Mouse (Mus musculus) bone marrow macrophage, adult 2 months (primary cell): ENCODE data around the gene Naga. TPM values are rescaled to one million over a fixed set of nuclear protein-coding genes. Genes with fewer than 3 reads are reported as not detected.

Experiments used
- H3K27ac ChIP-seq: 2 replicates; pipeline ENCODE4 v1.5.1; 2012; ENCODE audit warnings: low read depth, low read length; ENCODE audit not compliant: insufficient read depth
- H3K4me1 ChIP-seq: 2 replicates; pipeline ENCODE4 v1.6.1; 2012; ENCODE audit warnings: low read length; ENCODE audit not compliant: control insufficient read depth, insufficient read depth
- H3K4me3 ChIP-seq: 2 replicates; pipeline ENCODE4 v1.5.1; 2012; ENCODE audit warnings: mild to moderate bottlenecking, low read length, moderate library complexity; ENCODE audit not compliant: insufficient read depth
- CTCF ChIP-seq: IDR thresholded peaks from 2 replicates; pipeline ENCODE4 v1.5.1; 2012; ENCODE audit warnings: low read depth, mild to moderate bottlenecking, low read length, moderate library complexity
- POLR2A ChIP-seq: IDR thresholded peaks from 2 replicates; pipeline ENCODE4 v1.6.1; 2012; ENCODE audit warnings: mild to moderate bottlenecking, low read depth, low read length, borderline replicate concordance
- polyA plus RNA-seq: library from polyadenylated mRNA; stranded (reverse); fragments of >200 nt; gene quantifications from 2 replicates; pipeline ENCODE4 v1.2.4, GENCODE M21; 2012; ENCODE audit not compliant: missing spikeins, insufficient read depth, insufficient read length

Gene Naga
- polyA plus RNA-seq, 1 experiment: 168 TPM

DNA sequence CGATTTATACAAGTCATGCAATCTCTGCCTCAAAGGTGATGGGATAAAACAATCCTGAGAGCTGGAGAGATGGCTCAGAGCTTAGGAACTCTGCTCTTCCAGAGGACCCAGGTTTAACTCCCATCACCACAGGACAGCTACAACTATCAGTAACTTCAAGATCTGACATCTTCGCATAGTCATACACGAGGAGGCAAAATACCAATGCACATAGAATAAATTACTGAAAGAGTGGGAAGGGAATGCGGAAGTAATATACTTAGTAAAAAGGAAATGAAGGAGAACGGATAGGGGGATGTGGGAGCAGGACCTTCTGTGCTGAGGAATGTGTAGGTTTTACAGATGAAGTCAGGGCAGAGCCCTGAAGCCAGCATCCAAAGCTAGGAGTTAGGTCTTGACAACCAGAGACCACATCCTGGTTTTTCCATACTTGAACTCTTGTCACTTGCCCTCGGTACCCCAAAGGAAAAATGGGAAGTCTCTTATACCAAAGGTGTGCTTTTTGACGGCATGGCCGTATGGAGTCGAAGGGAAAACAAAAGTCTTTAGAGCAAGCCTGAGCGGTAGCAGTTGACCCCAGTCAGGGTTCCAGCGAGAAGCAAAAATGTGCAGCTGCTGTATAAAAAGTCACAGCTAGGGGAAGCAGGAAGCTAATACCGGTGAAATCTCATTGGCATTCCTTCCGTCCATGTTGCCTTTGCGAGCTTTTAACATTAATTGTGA lies 8.0 kb upstream of the Naga start:
- TF ChIP-seq CTCF (no peak), POLR2A (no peak)
- peak overlapping the region; percentile 79 for H3K4me3 ChIP-seq
- H3K27ac ChIP-seq: peak overlapping the region; percentile 75
- peaks cover 29% of the 10 kb centered on the region for H3K4me1 ChIP-seq

DNA sequence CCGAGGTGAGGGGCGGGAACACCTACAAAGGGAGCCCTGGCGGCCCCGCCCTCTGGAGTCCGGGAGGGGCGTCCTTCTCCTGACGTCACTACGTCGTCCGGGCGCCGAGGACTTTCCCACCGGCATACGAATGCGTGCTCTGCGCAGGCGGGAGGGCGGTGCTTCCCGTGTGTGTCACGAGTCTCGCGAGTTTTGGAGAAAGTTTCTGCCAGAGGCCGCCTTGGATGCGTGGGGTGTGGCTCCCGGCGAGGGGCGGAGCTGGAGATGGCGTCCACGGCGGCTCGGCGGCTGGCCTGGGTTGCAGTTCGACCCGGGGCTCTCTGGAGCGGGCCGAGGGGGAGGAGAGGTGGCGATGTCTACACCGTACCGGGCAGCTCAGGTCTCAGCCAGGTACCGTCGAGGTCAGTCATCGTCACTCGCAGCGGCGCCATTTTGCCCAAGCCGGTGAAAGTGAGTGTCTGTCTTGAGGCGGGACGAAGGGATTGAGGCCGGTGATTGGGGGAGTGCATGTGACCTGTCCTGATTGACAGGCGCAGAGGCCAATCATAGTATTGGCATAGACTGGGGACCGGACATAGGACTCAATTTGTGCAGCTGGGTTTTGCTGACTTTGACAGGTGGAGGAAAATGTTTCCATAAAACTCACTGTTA lies 7.2 kb upstream of the Naga start:
- Histone ChIP-seq H3K4me3 (peak overlapping the region; percentile 79), H3K27ac (peak overlapping the region; percentile 75), H3K4me1 (peaks cover 25% of the 10 kb centered on the region)
- TF ChIP-seq CTCF (no peak), POLR2A (no peak)

DNA sequence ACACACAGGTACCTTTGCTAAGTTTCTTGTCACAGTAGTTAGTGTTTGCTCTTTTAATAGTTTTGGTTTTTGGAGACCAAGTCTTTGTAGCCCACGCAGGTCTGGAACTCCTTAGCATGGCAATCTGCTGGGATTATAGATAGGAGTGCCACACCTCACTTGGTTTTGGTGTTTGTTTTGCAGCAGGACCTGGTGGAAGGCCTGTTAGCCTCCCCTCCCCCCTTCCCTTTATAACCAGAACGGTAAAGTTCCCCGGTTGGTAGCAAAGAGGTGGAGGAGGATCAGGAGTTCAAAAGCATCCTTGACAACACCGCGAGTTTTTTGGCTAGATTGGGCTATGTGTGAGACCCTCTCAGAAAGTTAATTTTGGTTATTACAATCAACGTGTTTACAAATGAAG lies 6.2 kb upstream of the Naga start:
- Histone ChIP-seq H3K4me3 (no peak overlapping the region), H3K4me1 (peaks cover 25% of the 10 kb centered on the region), H3K27ac (no peak overlapping the region)
- TF ChIP-seq POLR2A (no peak), CTCF (no peak)

DNA sequence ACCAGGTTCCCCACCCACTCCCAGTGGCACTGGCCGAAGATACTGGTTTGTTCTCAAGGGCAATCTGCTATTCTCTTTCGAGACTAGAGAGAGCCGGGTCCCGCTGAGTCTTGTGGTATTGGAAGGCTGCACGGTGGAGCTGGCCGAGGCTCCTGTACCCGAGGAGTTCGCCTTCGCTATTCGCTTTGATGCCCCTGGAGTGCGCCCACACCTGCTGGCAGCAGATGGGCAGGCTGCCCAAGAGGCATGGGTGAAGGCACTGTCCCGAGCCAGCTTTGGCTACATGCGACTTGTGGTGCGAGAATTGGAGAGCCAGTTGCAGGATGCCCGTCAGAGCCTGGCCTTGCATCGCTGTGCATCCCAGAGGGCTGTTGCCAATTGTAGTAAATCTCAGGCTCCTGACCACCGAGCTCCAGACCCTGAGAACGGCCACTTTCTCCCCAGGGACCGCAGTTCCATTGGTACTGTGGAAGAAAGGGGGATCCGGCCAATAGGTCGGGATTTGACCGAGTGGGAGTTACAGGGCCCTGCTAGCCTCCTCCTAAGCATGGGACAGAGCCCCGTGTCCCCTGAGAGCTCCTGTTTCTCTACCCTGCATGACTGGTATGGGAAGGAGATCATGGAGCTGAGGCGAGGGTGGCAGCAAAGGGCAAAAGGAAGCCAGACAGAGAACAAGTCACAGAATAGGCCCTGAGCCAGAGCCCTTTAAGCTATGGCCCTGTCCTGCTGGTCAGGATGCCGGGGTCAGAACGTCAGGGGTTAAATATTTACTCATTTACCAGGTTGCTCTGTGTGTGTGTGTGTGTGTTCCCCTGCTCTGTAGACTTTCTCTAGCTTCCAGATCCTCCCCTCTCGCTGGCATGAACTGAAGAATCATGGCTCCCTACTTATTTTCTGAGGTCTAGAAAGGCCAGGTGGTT lies 4.9 kb upstream of the Naga start:
- no peak overlapping the region for H3K27ac ChIP-seq
- peaks cover 19% of the 10 kb centered on the region for H3K4me1 ChIP-seq

DNA sequence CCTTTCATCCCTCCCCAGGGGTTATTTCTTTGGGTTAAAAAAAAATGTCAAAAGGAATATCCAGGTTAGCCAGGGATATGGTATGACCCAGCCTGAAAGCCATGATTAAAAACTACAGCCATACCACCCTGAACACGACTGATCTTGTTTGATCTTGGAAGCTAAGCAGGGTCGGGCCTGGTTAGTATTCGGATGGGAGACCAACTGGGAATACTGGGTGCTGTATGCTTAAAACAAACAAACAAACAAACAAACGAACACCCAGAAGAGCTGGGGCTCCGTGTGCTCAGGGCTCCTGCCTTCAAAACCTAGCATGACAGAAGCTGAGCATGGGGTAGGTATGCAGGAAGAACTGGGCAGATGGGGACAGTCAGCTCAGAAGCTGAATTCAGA lies 3.8 kb upstream of the Naga start:
- TF ChIP-seq CTCF (no peak), POLR2A (no peak)
- Histone ChIP-seq H3K4me1 (peaks cover 12% of the 10 kb centered on the region), H3K4me3 (no peak overlapping the region), H3K27ac (no peak overlapping the region)

More for the DNA sequence above, 4.9 kb upstream of the Naga start:
- TF ChIP-seq CTCF: no peak
- H3K4me3 ChIP-seq: no peak overlapping the region

DNA sequence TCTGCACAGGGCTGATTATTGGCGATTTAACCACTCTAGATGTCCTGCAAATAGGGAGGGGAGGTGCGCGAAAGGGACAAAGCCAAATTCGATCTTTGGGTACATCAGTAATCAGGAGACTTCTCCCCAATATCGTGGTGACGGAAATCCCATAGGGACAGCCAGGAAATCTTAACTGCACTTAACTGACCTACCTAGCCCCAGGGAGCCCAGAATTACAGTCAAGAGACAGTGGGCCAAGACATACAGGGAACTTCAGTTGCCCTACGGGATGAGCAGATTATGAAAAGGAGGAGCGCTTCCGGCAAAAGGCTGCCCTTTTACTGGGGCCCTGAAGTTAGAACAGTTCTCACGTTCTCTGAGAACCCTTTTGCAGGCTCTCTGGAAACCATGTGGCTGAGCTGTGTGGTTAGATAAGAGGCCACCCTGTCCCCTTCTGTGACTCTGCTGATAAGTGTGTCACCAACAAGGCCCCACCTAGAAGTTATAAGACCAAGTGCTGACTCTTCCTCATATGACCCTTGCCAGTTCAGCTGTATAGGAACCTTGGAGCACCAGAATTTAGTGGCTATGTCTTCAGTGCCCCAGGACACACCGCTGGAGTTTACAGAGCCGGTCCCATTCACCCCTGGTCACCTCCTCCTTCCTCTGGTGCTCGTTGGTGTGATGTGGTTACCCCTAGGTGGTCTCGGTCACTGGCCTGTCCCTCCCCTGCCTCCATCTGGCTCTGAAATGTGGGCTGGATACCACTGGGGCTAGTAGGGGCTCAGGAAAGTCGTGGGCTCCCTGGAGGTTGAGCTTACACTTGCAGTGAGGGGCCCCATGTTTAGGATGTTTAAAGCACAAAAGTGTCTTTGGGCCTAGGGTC lies 3.2 kb upstream of the Naga start:
- TF ChIP-seq POLR2A (no peak), CTCF (no peak)
- Histone ChIP-seq H3K27ac (no peak overlapping the region), H3K4me1 (peaks cover 11% of the 10 kb centered on the region), H3K4me3 (no peak overlapping the region)

DNA sequence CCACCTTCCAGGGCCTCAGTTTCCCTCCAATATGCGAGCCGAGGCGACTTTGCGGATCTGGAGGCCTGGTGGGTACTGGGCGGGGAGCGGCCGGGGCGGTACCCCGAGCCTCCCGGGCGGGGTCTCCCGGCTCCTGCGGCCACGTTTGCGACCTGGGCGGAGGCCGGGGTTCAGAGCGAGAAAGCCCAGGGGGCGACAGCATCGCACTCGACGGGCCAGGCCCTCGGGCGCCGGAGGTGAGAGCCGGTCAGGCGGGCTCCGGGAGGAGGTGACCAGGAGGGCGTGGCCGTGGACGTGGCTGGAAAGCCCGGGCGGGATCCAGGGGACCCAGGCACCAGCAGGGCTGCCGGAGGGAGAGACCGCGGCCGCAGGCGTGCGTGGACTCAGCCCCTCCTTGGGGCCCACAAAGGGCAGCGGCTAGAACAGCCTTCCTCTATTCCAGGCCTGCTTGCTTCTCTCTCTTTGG lies 2.3 kb upstream of the Naga start:
- TF ChIP-seq POLR2A: no peak
- Histone ChIP-seq H3K27ac (no peak overlapping the region), H3K4me3 (no peak overlapping the region), H3K4me1 (peaks cover 11% of the 10 kb centered on the region)

DNA sequence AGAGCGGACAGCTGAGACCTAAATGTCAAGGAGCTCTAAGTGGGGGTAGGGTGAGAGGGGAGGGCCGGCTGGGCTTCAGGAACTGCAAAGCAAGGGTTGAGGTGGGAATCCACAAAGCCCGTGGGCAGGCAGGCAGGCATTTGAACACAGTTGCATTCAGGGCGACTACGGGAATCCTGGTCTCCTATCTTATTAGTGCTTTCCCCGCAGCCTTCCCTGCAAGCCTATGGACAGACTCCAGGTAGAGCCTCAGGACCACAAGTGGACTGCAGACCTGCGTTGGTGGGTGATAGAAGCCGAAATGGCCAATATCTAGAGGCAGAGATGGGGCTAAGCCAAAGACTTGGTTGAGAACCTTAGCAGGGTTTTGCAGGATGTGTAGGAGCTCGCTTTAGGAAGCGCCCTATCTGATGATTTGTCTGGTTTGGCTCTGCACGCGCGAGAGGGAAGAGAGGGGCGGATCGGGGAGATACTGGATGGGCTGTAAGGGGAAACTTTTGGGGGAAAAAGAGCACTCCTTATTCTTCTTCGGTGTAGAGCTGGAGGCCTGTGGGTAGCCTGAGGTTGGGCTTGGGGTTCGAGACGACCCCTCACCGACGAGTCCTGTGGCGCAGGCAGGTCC lies 1.8 kb upstream of the Naga start:
- TF ChIP-seq POLR2A: no peak
- no peak for TF ChIP-seq CTCF
- Histone ChIP-seq H3K27ac (no peak overlapping the region), H3K4me3 (no peak overlapping the region), H3K4me1 (peaks cover 11% of the 10 kb centered on the region)

DNA sequence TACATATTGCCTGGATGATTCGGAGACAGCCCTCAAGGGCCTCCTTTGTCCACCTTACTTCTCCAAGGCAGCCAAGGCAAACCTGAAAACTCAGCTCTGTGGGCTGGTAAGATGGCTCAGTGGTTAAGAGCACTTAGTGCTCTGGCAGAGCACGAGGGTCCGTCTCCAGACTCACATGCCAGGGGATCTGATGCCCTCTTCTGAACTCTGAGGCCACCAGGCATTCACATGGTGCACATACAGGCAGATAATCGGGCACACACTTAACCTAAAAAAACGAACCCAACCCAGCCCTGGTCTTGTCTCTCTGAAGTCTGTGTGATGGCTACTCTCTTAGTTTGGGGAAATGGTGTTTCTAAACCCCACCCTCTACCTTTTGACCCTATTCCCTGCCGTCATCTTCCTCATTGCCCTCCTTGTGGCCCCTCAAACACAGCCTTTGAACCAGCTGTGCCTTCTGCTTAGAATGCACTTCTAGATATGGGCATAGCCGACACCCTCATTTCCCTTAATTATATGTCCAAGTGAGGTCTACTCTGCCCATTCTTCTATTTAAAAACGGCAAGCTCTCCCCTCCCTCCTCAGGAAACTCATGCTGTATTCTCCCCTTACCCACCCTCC lies 1.0 kb upstream of the Naga start:
- TF ChIP-seq CTCF (no peak), POLR2A (no peak)
- no peak overlapping the region for H3K4me3 ChIP-seq

More for the DNA sequence above, 1.0 kb upstream of the Naga start:
- Histone ChIP-seq H3K4me1 (peaks cover 7% of the 10 kb centered on the region), H3K27ac (no peak overlapping the region)
